Mouse (Mus musculus) myocyte (in vitro differentiated cells): ENCODE measurements at regions not wholly inside any gene's neighbourhood (a gene's known extent, or its start where the extent isn't known, plus 50 kb on each side); places are given as distances from the start of the nearest gene placed in this dataset.

Source experiments
- CEBPB ChIP-seq: IDR thresholded peaks from 2 replicates; pipeline ENCODE4 v1.6.1; 2011; ENCODE audit warnings: mild to moderate bottlenecking, moderate library complexity; ENCODE audit not compliant: poor library complexity, insufficient read depth, severe bottlenecking
- E2F4 ChIP-seq: IDR thresholded peaks from one replicate; pipeline ENCODE4 v1.6.1; 2011; ENCODE audit warnings: mild to moderate bottlenecking, control low read depth, moderate library complexity; ENCODE audit not compliant: insufficient read depth
- MAX ChIP-seq: IDR thresholded peaks from one replicate; pipeline ENCODE4 v1.6.1; 2011; ENCODE audit warnings: low read depth, mild to moderate bottlenecking, control low read depth
- MYOD1 ChIP-seq, 3 experiments: IDR thresholded peaks; one replicate each; pipeline ENCODE4 v1.6.1; 2011; ENCODE audit warnings: control low read depth in 2 of 3, low read depth in 2 of 3, mild to moderate bottlenecking in 2 of 3, moderate library complexity in 1 of 3; ENCODE audit not compliant: insufficient read length in 2 of 3, control insufficient read depth in 1 of 3
- MYOG ChIP-seq, 3 experiments: IDR thresholded peaks; one replicate each; pipeline ENCODE4 v1.6.1; 2011; ENCODE audit warnings: control low read depth in 2 of 3, low read depth in 2 of 3, mild to moderate bottlenecking in 2 of 3; ENCODE audit not compliant: insufficient read length in 2 of 3, control insufficient read depth in 1 of 3, insufficient read depth in 1 of 3
- POLR2A ChIP-seq: IDR thresholded peaks from one replicate; pipeline ENCODE4 v1.6.1; 2011; ENCODE audit warnings: low read depth, mild to moderate bottlenecking, control low read depth, moderate library complexity; ENCODE audit not compliant: insufficient read length
- REST ChIP-seq: IDR thresholded peaks from one replicate; pipeline ENCODE4 v1.6.1; 2011; ENCODE audit warnings: mild to moderate bottlenecking, control low read depth, moderate library complexity; ENCODE audit not compliant: insufficient read depth, insufficient read length
- SRF ChIP-seq: IDR thresholded peaks from one replicate; pipeline ENCODE4 v1.6.1; 2011; ENCODE audit warnings: low read depth; ENCODE audit not compliant: control insufficient read depth, insufficient read length
- TCF3 ChIP-seq: IDR thresholded peaks from one replicate; pipeline ENCODE4 v1.6.1; 2011; ENCODE audit warnings: low read depth, control low read depth; ENCODE audit not compliant: insufficient read length
- USF1 ChIP-seq: IDR thresholded peaks from one replicate; pipeline ENCODE4 v1.6.1; 2011; ENCODE audit warnings: low read depth, mild to moderate bottlenecking, control low read depth, moderate library complexity

DNA sequence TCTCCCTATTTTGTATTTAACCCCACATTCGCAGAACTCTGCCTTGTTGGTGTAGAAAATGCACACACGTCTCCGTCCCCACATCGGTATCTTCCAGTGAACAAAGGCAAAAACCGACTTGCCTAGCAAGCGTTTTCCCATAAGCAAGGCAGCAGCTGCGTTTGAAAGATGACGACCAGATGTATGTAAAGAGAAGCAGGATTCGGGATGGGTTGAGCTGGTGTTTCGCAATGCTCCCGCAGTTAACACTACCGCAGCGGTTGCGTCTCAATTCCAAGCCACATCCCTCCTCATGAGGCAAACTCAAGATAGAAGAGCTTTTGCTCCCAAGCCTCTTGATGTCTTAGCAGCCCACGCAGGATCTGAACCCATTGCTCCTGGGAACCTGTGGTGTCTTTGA, 59.9 kb upstream of the Rab3gap2 start:
- TF ChIP-seq E2F4 = no peak
- TF ChIP-seq POLR2A = no peak
- TF ChIP-seq MYOG (IDR thresholded peaks at IDR 0.05; ENCODE audit: control insufficient read depth in 1 of 3, insufficient read depth in 1 of 3, insufficient read length in 2 of 3, low read depth in 2 of 3) = no peak
- TF ChIP-seq USF1 = no peak
- TF ChIP-seq MAX = no peak
- no peak for TF ChIP-seq MYOD1 (IDR thresholded peaks at IDR 0.05; ENCODE audit: control insufficient read depth in 1 of 3, insufficient read length in 2 of 3, low read depth in 2 of 3)
- TF ChIP-seq REST = no peak
- no peak for TF ChIP-seq SRF
- no peak for TF ChIP-seq CEBPB
- no peak for TF ChIP-seq TCF3
